Mouse (Mus musculus) adrenal gland (tissue): ENCODE data around the gene 4930524N10Rik.

Source experiments
- intact Hi-C: fragments of 180-260 bp; cut with DNase I; formaldehyde crosslinking; loops from one replicate; pipeline ENCODE4 v1.15.1; 2025
- long read RNA-seq, 2 experiments: library from polyadenylated mRNA; unstranded; transcript quantifications; one replicate each; pipeline ENCODE4 v2.0.0; 2020; ENCODE audit warnings: borderline replicate concordance in 1 of 2; ENCODE audit not compliant: insufficient replicate concordance in 1 of 2

The 4930524N10Rik gene
- long read RNA-seq, experiment 1 = 0 reads
- long read RNA-seq, experiment 2 = 0 reads

DNA sequence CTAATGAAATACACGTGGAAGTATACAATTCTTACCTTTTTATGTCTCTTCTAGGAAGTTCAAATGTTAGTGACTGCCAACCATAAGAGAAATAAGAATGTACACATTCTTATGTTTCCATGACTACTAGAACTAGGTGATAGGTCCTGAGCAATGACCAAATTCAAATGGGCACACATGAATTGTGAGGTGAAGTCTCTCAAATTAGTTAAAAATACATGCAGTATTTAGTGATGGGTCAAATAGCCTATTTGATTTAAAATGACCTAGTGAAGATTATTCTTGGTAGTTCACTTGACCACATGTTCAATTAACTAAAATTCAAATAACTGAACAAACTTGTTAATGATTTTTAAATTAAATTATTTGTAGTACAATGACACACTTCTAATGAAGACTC, at the start of gene 4930524N10Rik:
TSS of gene 4930524N10Rik (minus strand) at position 101 of the 400 bp plus-strand sequence.
- intact Hi-C loops = no loop called here

DNA sequence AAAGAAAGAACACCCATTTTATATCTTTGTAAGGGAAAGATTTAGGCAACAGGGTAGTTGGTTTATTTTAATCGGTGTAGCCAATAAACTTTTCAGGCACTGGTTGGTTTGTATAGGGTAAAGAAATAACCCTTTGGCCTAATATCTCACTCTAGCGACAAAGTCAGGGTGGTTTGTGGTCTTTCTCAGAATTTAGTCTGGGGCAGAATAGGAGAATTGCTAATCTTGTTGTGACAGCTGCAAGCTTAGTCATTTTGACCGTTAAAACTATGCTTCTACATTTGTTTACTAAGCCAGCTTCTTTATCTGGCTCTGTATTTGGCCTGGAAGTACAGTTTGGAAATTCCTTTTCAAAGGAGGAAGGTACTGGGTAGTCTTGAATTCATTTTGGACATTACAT, 6.8 kb upstream of the 4930524N10Rik start:
- intact Hi-C loops = no loop called here

DNA sequence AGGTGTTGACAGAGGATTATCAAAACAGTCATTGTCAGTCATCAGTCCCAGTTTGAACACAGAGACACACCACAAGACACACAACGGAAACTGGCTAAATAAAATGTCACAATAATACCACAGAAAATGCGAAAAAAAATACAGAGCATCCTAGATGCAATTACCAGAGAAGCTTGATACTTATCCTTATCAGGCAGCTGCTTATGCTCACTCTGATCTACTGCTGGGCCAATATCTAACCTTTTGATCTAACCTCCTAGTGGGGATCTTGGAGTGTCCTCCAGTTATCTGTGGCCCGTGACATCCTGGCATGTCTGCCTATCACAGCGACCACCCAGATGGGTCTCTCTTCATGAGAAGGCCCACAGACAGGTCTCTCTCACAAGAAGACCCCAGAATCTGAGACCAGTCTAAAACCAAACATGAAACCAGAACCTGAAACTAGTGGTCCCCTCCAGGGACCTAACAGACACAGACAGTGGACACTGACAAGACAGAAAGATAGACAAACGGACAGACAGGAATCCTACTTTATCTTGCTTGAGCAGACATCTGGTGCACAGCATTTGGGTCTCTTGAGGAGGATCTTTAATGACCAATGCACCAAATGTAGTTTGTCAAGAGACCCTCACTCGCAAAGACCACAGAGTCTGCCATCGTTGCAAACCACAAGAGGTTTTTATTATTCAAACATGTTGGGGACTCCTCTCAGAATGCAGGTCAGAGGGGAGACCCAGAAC, 6.3 kb upstream of the 4930524N10Rik start:
- intact Hi-C loops = no loop called here

DNA sequence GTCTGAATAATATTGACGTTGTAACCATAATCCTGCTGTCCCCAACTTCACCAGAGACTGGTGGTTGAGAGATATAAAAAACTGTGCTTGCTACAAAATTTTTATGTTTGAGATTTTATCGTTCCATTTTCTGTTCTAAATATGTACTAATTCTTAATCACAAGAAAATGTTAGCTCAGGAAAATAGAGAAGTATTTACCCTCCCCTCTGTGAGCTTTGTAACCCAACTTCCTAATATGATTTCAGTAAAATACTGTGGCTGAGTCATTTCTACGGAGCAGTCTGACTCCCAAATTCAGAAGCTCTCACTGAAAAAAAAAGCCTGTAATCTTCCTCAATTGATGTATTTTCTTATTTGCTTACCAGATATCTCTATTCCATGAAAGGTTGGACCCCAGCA, 4.7 kb upstream of the 4930524N10Rik start:
- intact Hi-C loops = no loop called here
